Mouse (Mus musculus) ES-CJ7 (cell line): ENCODE measurements around the gene Metrnl.
A peak's percentile ranks its signal among the peaks of the same experiment; 100 is the strongest.
"Not testable (repeated sequence)": the region's sequence is repeated elsewhere in the genome, so short reads cannot be mapped to it uniquely, and the experiment has no call there.

ENCODE experiments used
- DNase-seq: peaks from one replicate; pipeline ENCODE4 v3.0.0; 2011; ENCODE audit warnings: low read depth, low spot score

The Metrnl gene

GRCm38 (mm10) chr11:121701244-121701643 is at the start of gene Metrnl:
Gene Metrnl (plus strand): TSS chr11:121701544.
- no peak for DNase-seq

GRCm38 (mm10) chr11:121651556-121651955 is 49.8 kb upstream of the Metrnl start:
- DNase-seq: no peak

GRCm38 (mm10) chr11:121651983-121652382 is 49.4 kb upstream of the Metrnl start:
- no peak for DNase-seq

- DNase-seq: peak; percentile 80
Observed at GRCm38 (mm10) chr11:121652547-121653305, 48.6 kb upstream of the Metrnl start.

- no peak for DNase-seq
Observed at GRCm38 (mm10) chr11:121653631-121654030, 47.7 kb upstream of the Metrnl start.

GRCm38 (mm10) chr11:121654406-121654945 is 46.9 kb upstream of the Metrnl start:
- no peak for DNase-seq

- no peak for DNase-seq
Observed at GRCm38 (mm10) chr11:121655166-121655806, 46.1 kb upstream of the Metrnl start.

- DNase-seq: no peak
Observed at GRCm38 (mm10) chr11:121655807-121656511, 45.4 kb upstream of the Metrnl start.

GRCm38 (mm10) chr11:121658151-121658550 is 43.2 kb upstream of the Metrnl start:
- no peak for DNase-seq

GRCm38 (mm10) chr11:121660604-121661003 is 40.7 kb upstream of the Metrnl start:
- not testable (repeated sequence) for DNase-seq

- DNase-seq: no peak
Observed at GRCm38 (mm10) chr11:121661116-121661515, 40.2 kb upstream of the Metrnl start.

GRCm38 (mm10) chr11:121667541-121667940 is 33.8 kb upstream of the Metrnl start:
- no peak for DNase-seq

GRCm38 (mm10) chr11:121668776-121669175 is 32.6 kb upstream of the Metrnl start:
- DNase-seq: no peak

GRCm38 (mm10) chr11:121670926-121671325 is 30.4 kb upstream of the Metrnl start:
- no peak for DNase-seq

- no peak for DNase-seq
Observed at GRCm38 (mm10) chr11:121672312-121672989, 28.9 kb upstream of the Metrnl start.

GRCm38 (mm10) chr11:121672990-121673572 is 28.3 kb upstream of the Metrnl start, which contains the start of gene B3gntl1:
Gene B3gntl1 (minus strand): TSS chr11:121673153.
- DNase-seq: peak; percentile 99

- peak; percentile 26 for DNase-seq
Observed at GRCm38 (mm10) chr11:121673629-121674028, 27.7 kb upstream of the Metrnl start.

GRCm38 (mm10) chr11:121676836-121677235 is 24.5 kb upstream of the Metrnl start:
- no peak for DNase-seq

- no peak for DNase-seq
Observed at GRCm38 (mm10) chr11:121679581-121679980, 21.8 kb upstream of the Metrnl start.

GRCm38 (mm10) chr11:121680750-121681149 is 20.6 kb upstream of the Metrnl start:
- DNase-seq: peak; percentile 20

- no peak for DNase-seq
Observed at GRCm38 (mm10) chr11:121683243-121683642, 18.1 kb upstream of the Metrnl start.
